Mouse (Mus musculus) hindbrain, embryonic 13.5 days (tissue): ENCODE measurements around the gene Ssmem1. TPM values are rescaled to one million over a fixed set of nuclear protein-coding genes. Genes with fewer than 3 reads are reported as not detected.
A peak's percentile ranks its signal among the peaks of the same experiment; 100 is the strongest.

Experiments used
- ATAC-seq: fragments of 200-750 bp; cut with Nextera tagmentation; 2 replicates; pipeline ENCODE4 v1.8.0; 2017; ENCODE audit warnings: moderate TSS enrichment; ENCODE audit not compliant: low FRiP score
- H3K27ac ChIP-seq: fragments of 300-500 bp; sonication (generic); 2 replicates; pipeline ENCODE4 v1.5.1; 2015; ENCODE audit warnings: inconsistent platforms, mild to moderate bottlenecking, moderate library complexity
- H3K27me3 ChIP-seq: fragments of 300-500 bp; sonication (generic); 2 replicates; pipeline ENCODE4 v1.6.1; 2015; ENCODE audit warnings: mild to moderate bottlenecking, inconsistent platforms
- H3K36me3 ChIP-seq: fragments of 300-500 bp; sonication (generic); 2 replicates; pipeline ENCODE4 v1.6.1; 2015; ENCODE audit warnings: mild to moderate bottlenecking, inconsistent platforms
- H3K4me1 ChIP-seq: fragments of 300-500 bp; sonication (generic); replicated peaks from 2 replicates; pipeline ENCODE4 v1.6.1; 2015; ENCODE audit warnings: inconsistent platforms
- H3K4me2 ChIP-seq: fragments of 300-500 bp; sonication (generic); 2 replicates; pipeline ENCODE4 v1.6.1; 2015; ENCODE audit warnings: inconsistent platforms, mild to moderate bottlenecking, moderate library complexity
- H3K4me3 ChIP-seq: fragments of 300-500 bp; sonication (generic); 2 replicates; pipeline ENCODE4 v1.5.1; 2015; ENCODE audit warnings: mild to moderate bottlenecking, inconsistent platforms
- H3K9ac ChIP-seq: fragments of 300-500 bp; sonication (generic); 2 replicates; pipeline ENCODE4 v1.6.1; 2015; ENCODE audit warnings: mild to moderate bottlenecking, inconsistent platforms
- H3K9me3 ChIP-seq: fragments of 300-500 bp; sonication (generic); 2 replicates; pipeline ENCODE4 v1.6.1; 2016; ENCODE audit warnings: inconsistent platforms
- WGBS: fragments of 180-500 bp; shearing (Covaris S2); methylation state at CpG from one replicate; pipeline ENCODE4 v1.1.7; 2015; 5-methylcytosine and 5-hydroxymethylcytosine counted together
- polyA plus RNA-seq: library from polyadenylated mRNA; unstranded; fragments of >200 nt; fragmentation: Nextera tagmentation; extraction: Ambion mirVana; gene quantifications from 2 replicates; pipeline ENCODE4 v1.2.1, GENCODE M21; 2015

The Ssmem1 gene
- polyA plus RNA-seq, 1 experiment from 2014 or later: 0.12 TPM

DNA sequence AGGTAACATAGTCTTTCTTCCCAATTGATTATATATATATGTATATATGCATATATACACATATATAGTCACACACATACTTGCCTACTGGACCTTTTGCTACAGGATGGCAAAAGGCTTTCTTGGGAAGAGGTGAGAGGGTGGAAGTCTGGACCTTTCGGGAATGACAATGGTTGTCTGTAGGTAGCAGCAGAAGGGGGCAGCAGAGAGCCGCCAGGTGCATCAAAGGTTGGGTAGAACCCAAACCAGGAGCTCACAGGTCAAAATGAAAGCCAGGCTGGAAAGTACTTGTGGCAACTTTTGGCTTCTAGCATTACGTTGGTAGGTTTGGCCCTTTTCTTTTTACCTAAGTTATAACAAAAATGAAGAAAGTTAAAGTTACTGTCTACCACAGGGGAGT, 25.7 kb downstream of the Ssmem1 start:
- Histone ChIP-seq H3K27ac (no peak overlapping the region), H3K9ac (no peak overlapping the region), H3K36me3 (no peaks in the 10 kb centered on the region), H3K4me3 (no peak overlapping the region), H3K4me1 (no peaks in the 10 kb centered on the region), H3K9me3 (no peaks in the 10 kb centered on the region), H3K27me3 (no peaks in the 10 kb centered on the region), H3K4me2 (no peak overlapping the region)
- WGBS: 36% methylated on average over 3 of the region's 3 CpGs
- ATAC-seq: no peak

GRCm38 (mm10) chr6:30538240-30538639, 28.6 kb downstream of the Ssmem1 start:
- Histone ChIP-seq H3K36me3 (no peaks in the 10 kb centered on the region), H3K27ac (no peak overlapping the region), H3K4me3 (no peak overlapping the region), H3K9ac (no peak overlapping the region), H3K27me3 (no peaks in the 10 kb centered on the region), H3K4me1 (peaks cover 4% of the 10 kb centered on the region), H3K4me2 (no peak overlapping the region), H3K9me3 (no peaks in the 10 kb centered on the region)
- 76% methylated on average over 10 of the region's 10 CpGs for WGBS
- no peak for ATAC-seq

GRCm38 (mm10) chr6:30538800-30539199, 29.2 kb downstream of the Ssmem1 start:
- no peak overlapping the region for H3K27ac ChIP-seq
- H3K4me2 ChIP-seq: no peak overlapping the region
- no peaks in the 10 kb centered on the region for H3K36me3 ChIP-seq
- H3K27me3 ChIP-seq: no peaks in the 10 kb centered on the region
- H3K9ac ChIP-seq: no peak overlapping the region
- 80% methylated on average over 5 of the region's 5 CpGs for WGBS
- no peak for ATAC-seq
- no peak overlapping the region for H3K4me3 ChIP-seq
- no peaks in the 10 kb centered on the region for H3K9me3 ChIP-seq
- H3K4me1 ChIP-seq: peaks cover 9% of the 10 kb centered on the region

GRCm38 (mm10) chr6:30541009-30541799, 31.6 kb downstream of the Ssmem1 start, which contains the start of gene Cpa2:
TSS of gene Cpa2 (plus strand) at chr6:30541582.
- H3K4me2 ChIP-seq: no peak within 1 kb of the TSS
- H3K36me3 ChIP-seq: no peaks in the 10 kb centered on the region
- H3K9me3 ChIP-seq: no peaks in the 10 kb centered on the region
- H3K27me3 ChIP-seq: no peaks in the 10 kb centered on the region
- H3K4me3 ChIP-seq: no peak within 1 kb of the TSS
- H3K4me1 ChIP-seq: peaks cover 29% of the 10 kb centered on the region
- no peak within 1 kb of the TSS for H3K9ac ChIP-seq
- 72% methylated on average over 11 of the region's 11 CpGs for WGBS
- no peak within 1 kb of the TSS for H3K27ac ChIP-seq
- no peak for ATAC-seq

DNA sequence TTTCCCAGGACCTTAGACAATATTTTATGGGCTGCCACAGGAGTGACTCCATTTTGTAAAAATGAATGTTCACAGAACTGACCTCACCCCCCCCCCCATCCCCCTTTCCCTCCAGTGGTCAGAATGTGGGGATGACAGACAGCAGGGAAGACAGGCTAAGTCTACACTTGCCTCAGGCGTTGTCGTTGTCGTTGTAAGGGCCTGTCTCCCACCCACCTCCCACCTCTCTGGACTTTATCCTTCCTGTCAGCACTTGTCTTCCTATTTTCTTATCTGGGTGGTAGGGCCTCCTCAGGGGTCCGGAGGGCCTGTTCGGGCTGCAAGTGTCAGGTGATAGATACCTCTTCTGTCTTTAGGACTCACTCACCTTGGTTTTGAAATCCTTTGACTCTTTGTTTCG, 32.6 kb downstream of the Ssmem1 start:
- no peak overlapping the region for H3K4me2 ChIP-seq
- H3K27ac ChIP-seq: no peak overlapping the region
- H3K9me3 ChIP-seq: no peaks in the 10 kb centered on the region
- H3K27me3 ChIP-seq: no peaks in the 10 kb centered on the region
- no peaks in the 10 kb centered on the region for H3K36me3 ChIP-seq
- H3K4me3 ChIP-seq: no peak overlapping the region
- no peak for ATAC-seq
- 85% methylated on average over 6 of the region's 6 CpGs for WGBS
- H3K9ac ChIP-seq: no peak overlapping the region
- H3K4me1 ChIP-seq: peaks cover 39% of the 10 kb centered on the region

GRCm38 (mm10) chr6:30543077-30543476, 33.4 kb downstream of the Ssmem1 start:
- H3K4me2 ChIP-seq: no peak overlapping the region
- H3K9ac ChIP-seq: no peak overlapping the region
- H3K9me3 ChIP-seq: no peaks in the 10 kb centered on the region
- H3K27me3 ChIP-seq: no peaks in the 10 kb centered on the region
- 61% methylated on average over 12 of the region's 12 CpGs for WGBS
- no peak overlapping the region for H3K4me3 ChIP-seq
- peaks cover 45% of the 10 kb centered on the region for H3K4me1 ChIP-seq
- no peaks in the 10 kb centered on the region for H3K36me3 ChIP-seq
- no peak overlapping the region for H3K27ac ChIP-seq
- no peak for ATAC-seq

- no peaks in the 10 kb centered on the region for H3K9me3 ChIP-seq
- no peak overlapping the region for H3K9ac ChIP-seq
- WGBS: 49% methylated on average over 8 of the region's 8 CpGs
- H3K4me2 ChIP-seq: no peak overlapping the region
- ATAC-seq: no peak
- H3K27ac ChIP-seq: no peak overlapping the region
- H3K4me3 ChIP-seq: no peak overlapping the region
- no peaks in the 10 kb centered on the region for H3K36me3 ChIP-seq
- H3K27me3 ChIP-seq: no peaks in the 10 kb centered on the region
- H3K4me1 ChIP-seq: peaks cover 50% of the 10 kb centered on the region
Measured at GRCm38 (mm10) chr6:30543851-30544250, 34.2 kb downstream of the Ssmem1 start.

DNA sequence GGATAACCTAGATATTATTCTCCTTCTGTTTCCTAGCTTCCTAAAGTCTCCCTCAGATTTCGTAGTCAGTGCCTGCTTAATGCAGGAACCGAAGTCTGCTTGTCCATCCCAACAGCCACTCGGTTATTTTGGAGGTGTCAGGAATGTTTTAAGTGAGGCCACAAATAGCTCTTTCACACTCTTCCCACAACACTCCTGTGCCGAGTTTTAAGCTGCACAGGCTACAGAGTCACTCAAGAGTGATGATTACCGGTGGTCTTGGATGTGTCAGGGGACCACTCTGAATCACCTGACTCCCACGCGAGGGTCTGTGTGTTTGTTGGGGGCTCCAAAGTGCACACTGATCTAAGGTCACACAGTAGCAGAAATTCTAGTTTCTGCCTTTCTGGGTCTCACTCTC, 36.0 kb downstream of the Ssmem1 start:
- no peak overlapping the region for H3K9ac ChIP-seq
- no peaks in the 10 kb centered on the region for H3K27me3 ChIP-seq
- no peaks in the 10 kb centered on the region for H3K9me3 ChIP-seq
- peaks cover 60% of the 10 kb centered on the region for H3K4me1 ChIP-seq
- H3K27ac ChIP-seq: peak overlapping the region; percentile 95
- WGBS: 77% methylated on average over 7 of the region's 7 CpGs
- H3K4me3 ChIP-seq: no peak overlapping the region
- ATAC-seq: no peak
- H3K36me3 ChIP-seq: no peaks in the 10 kb centered on the region
- H3K4me2 ChIP-seq: no peak overlapping the region

- ATAC-seq: peak; percentile 68
- H3K36me3 ChIP-seq: no peaks in the 10 kb centered on the region
- H3K9ac ChIP-seq: peak overlapping the region; percentile 69
- H3K4me1 ChIP-seq: peaks cover 66% of the 10 kb centered on the region
- H3K27ac ChIP-seq: peak overlapping the region; percentile 95
- WGBS: 8% methylated on average over 17 of the region's 17 CpGs
- peak overlapping the region; percentile 25 for H3K4me3 ChIP-seq
- no peaks in the 10 kb centered on the region for H3K9me3 ChIP-seq
- no peaks in the 10 kb centered on the region for H3K27me3 ChIP-seq
- peak overlapping the region; percentile 53 for H3K4me2 ChIP-seq
Measured at GRCm38 (mm10) chr6:30546571-30547273, 37.1 kb downstream of the Ssmem1 start.

GRCm38 (mm10) chr6:30547274-30547645, 37.6 kb downstream of the Ssmem1 start:
- under 1% methylated on average over 14 of the region's 17 CpGs for WGBS
- Histone ChIP-seq H3K36me3 (no peaks in the 10 kb centered on the region), H3K27ac (peak overlapping the region; percentile 95), H3K4me2 (peak overlapping the region; percentile 53), H3K9ac (peak overlapping the region; percentile 69), H3K4me3 (peak overlapping the region; percentile 25), H3K9me3 (no peaks in the 10 kb centered on the region), H3K4me1 (peaks cover 71% of the 10 kb centered on the region), H3K27me3 (no peaks in the 10 kb centered on the region)
- 0 out of 2 replicates have a peak, but pooled peaks have one; percentile 43 for ATAC-seq

GRCm38 (mm10) chr6:30547656-30548306, 38.1 kb downstream of the Ssmem1 start:
- Histone ChIP-seq H3K4me1 (peaks cover 75% of the 10 kb centered on the region), H3K4me2 (peak overlapping the region; percentile 53), H3K9me3 (no peaks in the 10 kb centered on the region), H3K27me3 (no peaks in the 10 kb centered on the region), H3K4me3 (no peak overlapping the region), H3K9ac (no peak overlapping the region), H3K27ac (peak overlapping the region; percentile 95), H3K36me3 (no peaks in the 10 kb centered on the region)
- no peak for ATAC-seq
- WGBS: 22% methylated on average over 9 of the region's 9 CpGs

DNA sequence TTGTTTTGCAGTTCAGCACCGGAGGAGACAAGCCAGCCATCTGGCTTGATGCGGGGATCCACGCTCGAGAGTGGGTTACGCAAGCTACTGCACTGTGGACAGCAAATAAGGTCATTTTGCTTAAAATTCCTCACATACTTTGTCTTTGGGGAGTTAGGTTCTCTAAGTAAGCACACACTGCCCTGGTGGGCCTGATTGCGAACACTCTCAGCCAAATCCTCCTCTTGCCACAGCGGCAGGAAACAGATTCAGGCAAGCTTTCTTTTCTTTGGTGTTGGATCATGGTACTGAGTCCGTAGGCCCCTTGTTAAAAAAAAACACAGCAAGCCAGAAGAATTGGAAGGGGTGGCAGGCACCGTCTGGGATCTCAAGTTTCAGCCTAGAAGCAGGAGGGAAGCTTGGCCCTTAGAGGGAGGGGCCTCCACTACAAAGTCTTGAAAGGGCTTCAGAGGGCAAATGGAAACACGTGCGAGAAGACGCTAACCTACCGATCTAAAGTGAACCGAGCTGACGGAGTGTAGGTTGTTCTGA, 39.6 kb downstream of the Ssmem1 start:
- Histone ChIP-seq H3K4me3 (no peak overlapping the region), H3K27ac (peak overlapping the region; percentile 76), H3K9ac (peak overlapping the region; percentile 39; the same call in 1 of the 2 replicates), H3K4me2 (no peak overlapping the region), H3K4me1 (peaks cover 67% of the 10 kb centered on the region), H3K36me3 (no peaks in the 10 kb centered on the region), H3K27me3 (no peaks in the 10 kb centered on the region), H3K9me3 (no peaks in the 10 kb centered on the region)
- no peak for ATAC-seq
- 19% methylated on average over 15 of the region's 15 CpGs for WGBS
